Mouse (Mus musculus): ENCODE data around the gene Map4k5.

GRCm38 (mm10) chr12:69891721-69892120 lies 1.3 kb downstream of the Map4k5 start:
- no peak for TF ChIP-seq MAFK (IDR thresholded peaks at IDR 0.05; ENCODE audit: borderline replicate concordance, low read depth, low read length)
- no peak for TF ChIP-seq MAZ (IDR thresholded peaks at IDR 0.05; ENCODE audit: low read depth, low read length)
- TF ChIP-seq TAL1 (IDR thresholded peaks at IDR 0.05; ENCODE audit: low read length) = no peak
- TF ChIP-seq NELFE (IDR thresholded peaks at IDR 0.05; ENCODE audit: low read depth, low read length) = no peak
- no peak for TF ChIP-seq CTCF (IDR thresholded peaks at IDR 0.05 in 2 of 3, conservative IDR thresholded peaks at IDR 0.05 in 1 of 3; ENCODE audit: control insufficient read depth in 1 of 3, insufficient read depth in 1 of 3, low read depth in 2 of 3, low read length in 3 of 3, poor library complexity in 1 of 3, severe bottlenecking in 1 of 3)
- no peak for TF ChIP-seq ZC3H11A (IDR thresholded peaks at IDR 0.05; ENCODE audit: low read depth, low read length)
- no peak for TF ChIP-seq NRF1 (IDR thresholded peaks at IDR 0.05; ENCODE audit: insufficient read depth, low read depth, low read length, poor library complexity, severe bottlenecking)
- no peak for TF ChIP-seq RCOR1 (IDR thresholded peaks at IDR 0.05; ENCODE audit: low read depth, low read length)
- no peak for TF ChIP-seq POLR2A (IDR thresholded peaks at IDR 0.05; ENCODE audit: control insufficient read depth in 1 of 2, insufficient read depth in 1 of 2, low read depth in 1 of 2, low read length in 2 of 2, poor library complexity in 1 of 2)
- TF ChIP-seq E2F4 (IDR thresholded peaks at IDR 0.05; ENCODE audit: borderline replicate concordance, low read depth, low read length) = no peak
